Mouse (Mus musculus): ENCODE results near the gene Tmem192. TPM values are rescaled to one million over a fixed set of nuclear protein-coding genes. Genes with fewer than 3 reads are reported as not detected.
"Not testable (repeated sequence)": the region's sequence is repeated elsewhere in the genome, so short reads cannot be mapped to it uniquely, and the experiment has no call there.

The Tmem192 gene
- polyA plus RNA-seq, 1 experiment from 2014 or later, result 57.9 TPM

DNA sequence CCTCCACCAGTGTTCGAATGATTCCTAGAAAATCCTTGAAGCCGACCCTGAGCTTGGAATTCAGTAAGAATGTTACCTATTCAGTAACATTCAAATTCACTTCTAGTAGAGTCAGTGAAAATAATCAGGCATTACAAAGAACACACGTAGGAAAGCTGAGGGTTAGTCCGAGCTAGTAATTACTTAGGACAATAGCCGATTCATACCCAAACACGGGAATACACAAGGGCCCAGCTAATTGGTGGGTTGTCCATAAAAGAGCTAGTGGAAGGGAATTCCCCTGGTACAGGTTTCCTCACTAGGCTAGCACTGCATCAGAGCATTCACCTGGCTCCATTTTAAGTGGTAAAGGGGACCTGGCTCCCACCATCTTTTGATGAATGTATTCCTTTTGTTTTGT lies 5.1 kb downstream of the Tmem192 start:
- TF ChIP-seq CTCF (IDR thresholded peaks at IDR 0.05), result no peak
- CTCF ChIA-PET, result no interaction called here
- DNase-seq (ENCODE audit: low read depth, low spot score) (no peak), ATAC-seq (no peak)
- H3K27me3 ChIP-seq, result no peaks in the 10 kb centered on the region
- POLR2A ChIA-PET, result no interaction called here
- in situ Hi-C loops (cut with MboI; ENCODE audit: low pct_unique_long_range_greater_than_20kb), result loop anchor here (25.0 kb wide), 1 partner anchor 1485 kb away; no protein-coding TSS in a partner anchor

DNA sequence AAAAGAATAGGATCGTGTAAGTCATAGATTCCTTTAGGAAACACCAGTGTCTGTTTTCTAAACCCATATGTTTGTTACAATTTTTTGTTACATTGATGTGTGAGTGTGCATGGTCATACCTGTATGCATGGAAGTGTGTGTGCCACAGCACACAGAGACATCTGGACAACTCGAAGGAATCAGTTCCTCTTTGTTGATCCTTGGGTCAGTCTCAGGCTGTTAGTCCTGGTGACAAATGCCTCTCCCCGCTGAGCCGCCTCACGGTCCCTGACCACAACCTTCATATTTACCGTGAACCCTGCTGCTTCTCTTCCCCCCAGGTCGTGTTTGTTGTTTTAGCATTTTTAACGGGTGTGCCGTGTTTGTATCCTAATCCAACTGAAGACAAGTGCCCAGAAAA lies 12.0 kb downstream of the Tmem192 start:
- in situ Hi-C loops (cut with MboI; ENCODE audit: low pct_unique_long_range_greater_than_20kb), result loop anchor here (25.0 kb wide), 1 partner anchor 1478 kb away; no protein-coding TSS in a partner anchor
- no peaks in the 10 kb centered on the region for H3K27me3 ChIP-seq
- ChIA-PET POLR2A (no interaction called here), CTCF (no interaction called here)
- no peak for DNase-seq (ENCODE audit: low read depth, low spot score)
- no peak for TF ChIP-seq CTCF (IDR thresholded peaks at IDR 0.05)
- no peak for ATAC-seq

DNA sequence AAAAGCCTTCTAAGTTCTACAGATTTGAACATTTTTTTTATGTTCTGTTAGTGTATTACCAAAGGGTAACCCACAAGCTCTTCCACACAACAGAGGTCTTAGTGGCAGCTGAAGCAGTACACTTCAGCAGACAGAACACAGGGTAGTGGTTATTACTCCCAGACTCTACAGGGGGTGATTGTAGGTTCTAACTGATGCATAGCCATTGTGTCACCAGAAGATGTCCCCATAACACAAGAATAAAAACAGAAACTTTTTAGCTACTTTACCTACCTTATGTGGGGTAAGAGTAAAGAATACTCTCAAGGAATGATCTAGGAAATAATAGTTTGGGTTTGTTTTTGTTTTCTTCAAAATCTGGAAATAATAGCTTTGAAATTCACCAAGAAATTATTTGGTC lies 15.9 kb downstream of the Tmem192 start:
- no peaks in the 10 kb centered on the region for H3K27me3 ChIP-seq
- ChIA-PET POLR2A (no interaction called here), CTCF (no interaction called here)
- in situ Hi-C loops (cut with MboI; ENCODE audit: low pct_unique_long_range_greater_than_20kb), result loop anchor here (25.0 kb wide), 1 partner anchor 1474 kb away; no protein-coding TSS in a partner anchor
- DNase-seq (ENCODE audit: low read depth, low spot score) (no peak), ATAC-seq (no peak)
- TF ChIP-seq CTCF (IDR thresholded peaks at IDR 0.05), result peak; percentile 44

DNA sequence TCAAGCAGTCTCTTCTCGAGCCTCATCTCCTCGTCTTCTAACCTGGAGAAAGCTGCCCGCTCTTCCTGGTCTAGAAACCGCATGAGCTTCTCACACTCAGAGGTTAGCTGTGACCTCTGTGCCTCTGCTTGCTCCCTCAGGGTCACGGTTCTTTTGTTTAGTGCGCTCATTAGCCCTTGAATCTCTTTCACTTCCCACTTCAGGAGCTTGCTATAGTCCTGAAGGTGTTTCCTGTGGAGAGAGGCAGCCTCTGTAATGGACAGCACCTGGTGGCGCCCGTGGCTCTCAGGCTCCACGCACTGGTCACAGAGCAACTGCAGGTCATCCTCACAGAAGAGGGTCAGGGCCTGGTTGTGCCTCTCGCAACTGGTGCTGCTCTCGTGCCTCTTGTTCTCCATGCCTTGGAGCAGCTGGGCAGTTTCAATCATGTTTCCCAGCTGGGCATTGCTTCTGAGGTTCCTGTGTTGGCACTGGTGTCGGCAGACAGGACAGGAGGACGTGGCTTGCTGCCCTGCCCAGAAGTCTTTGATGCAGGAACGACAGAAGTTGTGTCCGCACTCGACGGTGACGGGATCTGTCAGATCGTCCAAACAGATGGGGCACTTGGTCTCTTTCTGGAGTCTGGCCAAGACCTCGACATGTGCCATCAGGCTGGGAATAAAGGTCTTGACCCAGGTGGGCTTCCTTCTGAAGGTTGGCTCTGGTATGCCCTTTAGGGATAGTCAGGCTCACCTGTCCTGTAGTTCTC lies 36.3 kb downstream of the Tmem192 start:
- ChIA-PET POLR2A (no interaction called here), CTCF (interaction anchor here (0.8 to 1.8 kb wide), 2 partner anchors 16 to 85 kb away, joined by 3 to 4 read pairs; no protein-coding TSS in a partner anchor)
- no peak for TF ChIP-seq CTCF (IDR thresholded peaks at IDR 0.05)
- ATAC-seq (no peak), DNase-seq (ENCODE audit: low read depth, low spot score) (no peak)
- no peaks in the 10 kb centered on the region for H3K27me3 ChIP-seq
- in situ Hi-C loops (cut with MboI; ENCODE audit: low pct_unique_long_range_greater_than_20kb), result no loop called here

GRCm38 (mm10) chr8:64987731-64988130 lies 40.7 kb downstream of the Tmem192 start, which contains the start of gene Trim75:
Gene Trim75, minus strand, starts transcription at chr8:64987831.
- ChIA-PET CTCF (interaction anchor here (0.6 kb wide), 1 partner anchor 15 kb away, joined by 3 read pairs; no protein-coding TSS in a partner anchor), POLR2A (no interaction called here)
- in situ Hi-C loops (cut with MboI; ENCODE audit: low pct_unique_long_range_greater_than_20kb), result no loop called here
- DNase-seq (ENCODE audit: low read depth, low spot score), result no peak
- no peak for ATAC-seq
- TF ChIP-seq CTCF (IDR thresholded peaks at IDR 0.05), result no peak
- no peaks in the 10 kb centered on the region for H3K27me3 ChIP-seq

- H3K27me3 ChIP-seq, result peaks cover 5% of the 10 kb centered on the region
- POLR2A ChIA-PET, result interaction anchor here (0.9 kb wide), 1 partner anchor 15 kb away, joined by 3 read pairs; no protein-coding TSS in a partner anchor
- TF ChIP-seq CTCF (IDR thresholded peaks at IDR 0.05), result no peak
- no peak for ATAC-seq
- no peak for DNase-seq (ENCODE audit: low read depth, low spot score)
- in situ Hi-C loops (cut with MboI; ENCODE audit: low pct_unique_long_range_greater_than_20kb), result no loop called here
- CTCF ChIA-PET, result interaction anchor here (1.0 to 1.3 kb wide), 2 partner anchors 20 to 149 kb away, joined by 3 read pairs; no protein-coding TSS in a partner anchor
Observed at GRCm38 (mm10) chr8:64998806-64999365, 51.9 kb downstream of the Tmem192 start.

GRCm38 (mm10) chr8:65007616-65008015 lies 60.6 kb downstream of the Tmem192 start:
- in situ Hi-C loops (cut with MboI; ENCODE audit: low pct_unique_long_range_greater_than_20kb); H3K27me3 ChIP-seq; CTCF ChIA-PET; POLR2A ChIA-PET; DNase-seq (ENCODE audit: low read depth, low spot score); ATAC-seq: not testable (repeated sequence)

- no peaks in the 10 kb centered on the region for H3K27me3 ChIP-seq
- ChIA-PET POLR2A (interaction anchor here (0.7 kb wide), 1 partner anchor 307 kb away, joined by 3 read pairs; no protein-coding TSS in a partner anchor), CTCF (interaction anchor here (0.7 kb wide), 2 partner anchors 91 to 92 kb away, joined by 3 read pairs; no protein-coding TSS in a partner anchor)
- in situ Hi-C loops (cut with MboI; ENCODE audit: low pct_unique_long_range_greater_than_20kb), result no loop called here
- DNase-seq (ENCODE audit: low read depth, low spot score), result no peak
- ATAC-seq, result no peak
- no peak for TF ChIP-seq CTCF (IDR thresholded peaks at IDR 0.05)
Observed at GRCm38 (mm10) chr8:65018423-65018822, 71.4 kb downstream of the Tmem192 start, which contains the start of the genes Trim61 and Trim60. Gene Trim61, minus strand, starts transcription at chr8:65018523. Gene Trim60, minus strand, starts transcription at chr8:65018584.

Other genes starting within 250 kb of the Tmem192 start
- 52.9 TPM for gene Msmo1, start 213.4 kb upstream of the Tmem192 start, polyA plus RNA-seq (2021)
- 30.3 TPM for gene Klhl2, start 97.2 kb upstream of the Tmem192 start, polyA plus RNA-seq (2021)
- 0.15 TPM for gene Trim75, start 40.6 kb downstream of the Tmem192 start, polyA plus RNA-seq (2021)
- gene Trim61, start 71.3 kb downstream of the Tmem192 start, polyA plus RNA-seq (2021), result 1.8 TPM
- gene Trim60, start 71.4 kb downstream of the Tmem192 start, polyA plus RNA-seq (2021), result 0.35 TPM
- 59.2 TPM for gene Apela, start 90.2 kb downstream of the Tmem192 start, polyA plus RNA-seq (2021)
- not detected for gene Gm10663, start 127.8 kb downstream of the Tmem192 start, polyA plus RNA-seq (2021)
- gene BC030870, start 182.4 kb downstream of the Tmem192 start, polyA plus RNA-seq (2021), result not detected

Data from Patski (cell line).